Mouse (Mus musculus) forebrain, embryonic 16.5 days (tissue): ENCODE results near the gene Fgr. TPM values are rescaled to one million over a fixed set of nuclear protein-coding genes. Genes with fewer than 3 reads are reported as not detected.

Source experiments
- ATAC-seq: fragments of 200-750 bp; cut with Nextera tagmentation; 2 replicates; pipeline ENCODE4 v1.8.0; 2017; ENCODE audit warnings: mild to moderate bottlenecking, moderate library complexity
- H3K27ac ChIP-seq: fragments of 300-500 bp; sonication (generic); 2 replicates; pipeline ENCODE4 v1.5.1; 2014; ENCODE audit warnings: low read length, control low read depth
- H3K27me3 ChIP-seq: fragments of 300-500 bp; sonication (generic); replicated peaks from 2 replicates; pipeline ENCODE4 v1.6.1; 2014; ENCODE audit warnings: low read length; ENCODE audit not compliant: control insufficient read depth, insufficient read depth
- H3K36me3 ChIP-seq: fragments of 300-500 bp; sonication (generic); 2 replicates; pipeline ENCODE4 v1.6.1; 2014; ENCODE audit not compliant: control insufficient read depth, insufficient read depth
- H3K4me1 ChIP-seq: fragments of 300-500 bp; sonication (generic); replicated peaks from 2 replicates; pipeline ENCODE4 v1.6.1; 2014; ENCODE audit warnings: low read length; ENCODE audit not compliant: control insufficient read depth, insufficient read depth
- H3K4me2 ChIP-seq: fragments of 300-500 bp; sonication (generic); 2 replicates; pipeline ENCODE4 v1.6.1; 2014; ENCODE audit warnings: mild to moderate bottlenecking, low read length, control low read depth
- H3K4me3 ChIP-seq: fragments of 300-500 bp; sonication (generic); replicated peaks from 2 replicates; pipeline ENCODE4 v1.5.1; 2014; ENCODE audit warnings: mild to moderate bottlenecking, low read length, control low read depth
- H3K9ac ChIP-seq: fragments of 300-500 bp; sonication (generic); replicated peaks from 2 replicates; pipeline ENCODE4 v1.6.1; 2014; ENCODE audit warnings: low read depth, low read length, control low read depth
- H3K9me3 ChIP-seq: fragments of 300-500 bp; sonication (generic); 2 replicates; pipeline ENCODE4 v1.6.1; 2016; ENCODE audit warnings: low read length; ENCODE audit not compliant: control insufficient read depth
- WGBS: fragments of 180-500 bp; shearing (Covaris S2); extraction: QIAGEN DNeasy Blood & Tissue Kit; methylation state at CpG from one replicate; pipeline ENCODE4 v1.1.7; 2014; 5-methylcytosine and 5-hydroxymethylcytosine counted together
- polyA plus RNA-seq: library from polyadenylated mRNA; unstranded; fragments of >200 nt; fragmentation: Nextera tagmentation; extraction: Ambion mirVana; gene quantifications from 2 replicates; pipeline ENCODE4 v1.2.1, GENCODE M21; 2015

Fgr gene
- polyA plus RNA-seq, 1 experiment from 2014 or later = not detected

DNA sequence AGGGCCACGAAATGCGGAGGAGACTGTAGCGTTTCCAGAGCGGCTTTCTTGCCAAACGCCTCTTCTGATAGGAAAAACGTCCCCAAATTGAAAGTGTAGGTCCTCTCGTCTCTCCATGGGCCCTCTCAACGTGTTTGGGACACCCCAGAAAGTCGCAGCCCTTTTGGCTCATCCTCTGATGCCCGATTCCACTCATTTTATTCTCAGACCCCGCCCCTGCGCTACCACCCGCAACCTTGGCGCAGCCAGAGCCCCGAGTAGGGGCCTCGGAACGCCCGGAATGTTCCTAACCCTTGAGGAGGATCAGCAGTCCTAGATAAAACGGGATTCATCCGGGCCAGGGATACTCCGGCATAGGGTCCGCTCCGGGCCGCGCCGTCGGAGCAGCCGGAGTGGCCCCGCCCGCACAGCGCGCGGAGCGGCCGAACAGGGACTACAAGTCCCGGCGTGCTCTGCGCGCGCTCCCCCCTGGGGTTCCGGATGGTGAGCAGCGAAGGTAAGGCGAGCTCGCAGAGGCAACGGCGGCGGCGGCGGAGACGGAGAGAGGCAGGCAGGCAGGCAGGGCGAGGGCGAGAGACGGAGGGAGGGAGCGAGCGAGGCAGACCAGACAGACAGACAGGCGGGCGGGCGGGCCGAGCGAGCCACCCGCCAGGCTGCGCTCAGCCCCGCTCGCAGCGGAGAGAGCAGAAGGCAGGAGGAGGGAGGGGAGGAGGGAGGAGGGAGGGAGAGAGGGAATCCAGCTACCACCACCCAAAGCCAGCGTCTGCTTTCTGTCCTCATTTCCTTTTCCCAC is 37.3 kb downstream of the Fgr start, which contains the start of gene Ahdc1:
Gene Ahdc1, plus strand, starts transcription at position 233 of the 793 bp plus-strand sequence.
- peaks cover 40% of the 10 kb centered on the region for H3K4me1 ChIP-seq
- H3K9me3 ChIP-seq = no peaks in the 10 kb centered on the region
- no peaks in the 10 kb centered on the region for H3K36me3 ChIP-seq
- H3K9ac ChIP-seq = peak within 1 kb of the TSS; percentile 99
- peak within 1 kb of the TSS; percentile 98 for H3K27ac ChIP-seq
- H3K4me2 ChIP-seq = peak within 1 kb of the TSS; percentile 76
- peak within 1 kb of the TSS; percentile 93 for H3K4me3 ChIP-seq
- under 1% methylated on average over 66 of the region's 66 CpGs for WGBS
- ATAC-seq = peak; percentile 87
- peaks cover 13% of the 10 kb centered on the region for H3K27me3 ChIP-seq

- Histone ChIP-seq H3K4me2 (peak overlapping the region; percentile 76), H3K4me3 (peak overlapping the region; percentile 93), H3K36me3 (no peaks in the 10 kb centered on the region), H3K9me3 (no peaks in the 10 kb centered on the region), H3K9ac (peak overlapping the region; percentile 99), H3K4me1 (peaks cover 49% of the 10 kb centered on the region), H3K27ac (peak overlapping the region; percentile 98), H3K27me3 (peaks cover 13% of the 10 kb centered on the region)
- ATAC-seq = peak; percentile 3
- WGBS = under 1% methylated on average over 66 of the region's 84 CpGs
Observed at GRCm38 (mm10) chr4:133011821-133012775, 38.2 kb downstream of the Fgr start.

DNA sequence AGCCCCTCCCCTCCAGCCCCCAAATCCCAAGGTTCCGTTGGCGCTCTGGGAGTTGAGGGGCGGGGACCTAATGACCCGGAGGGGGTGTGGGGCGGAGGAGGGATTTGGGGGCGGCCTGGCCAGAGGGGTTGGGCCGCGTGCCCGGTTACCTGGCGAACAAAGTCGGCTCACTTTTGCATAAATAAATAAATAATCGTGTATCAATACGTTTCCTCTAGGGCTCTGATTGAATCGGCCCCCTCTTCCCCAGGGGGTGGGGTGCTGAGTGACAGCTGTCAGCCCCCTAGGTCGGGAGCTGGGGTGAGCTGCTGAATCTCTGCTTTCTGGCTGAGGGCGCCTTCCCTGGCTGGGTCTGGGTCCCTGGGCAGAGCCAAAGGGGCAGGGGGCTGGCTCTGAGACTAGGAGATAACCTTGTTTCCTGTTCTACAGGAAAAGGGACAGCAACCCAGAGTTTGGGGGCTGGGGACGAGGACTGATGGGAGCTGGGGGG is 38.9 kb downstream of the Fgr start:
- Histone ChIP-seq H3K36me3 (no peaks in the 10 kb centered on the region), H3K9me3 (no peaks in the 10 kb centered on the region), H3K9ac (peak overlapping the region; percentile 99), H3K27me3 (peaks cover 10% of the 10 kb centered on the region), H3K4me1 (peaks cover 56% of the 10 kb centered on the region), H3K4me3 (peak overlapping the region; percentile 93), H3K4me2 (peak overlapping the region; percentile 76), H3K27ac (peak overlapping the region; percentile 98)
- ATAC-seq = no peak
- 0% methylated on average over 14 of the region's 17 CpGs for WGBS

GRCm38 (mm10) chr4:133013266-133013891 is 39.5 kb downstream of the Fgr start:
- H3K4me3 ChIP-seq = peak overlapping the region; percentile 93
- H3K4me1 ChIP-seq = peaks cover 59% of the 10 kb centered on the region
- peak overlapping the region; percentile 99 for H3K9ac ChIP-seq
- peak; percentile 15 for ATAC-seq
- H3K36me3 ChIP-seq = no peaks in the 10 kb centered on the region
- H3K27ac ChIP-seq = peak overlapping the region; percentile 98
- peaks cover 10% of the 10 kb centered on the region for H3K27me3 ChIP-seq
- H3K9me3 ChIP-seq = no peaks in the 10 kb centered on the region
- H3K4me2 ChIP-seq = peak overlapping the region; percentile 76
- WGBS = 4% methylated on average over 16 of the region's 18 CpGs

GRCm38 (mm10) chr4:133014088-133014487 is 40.2 kb downstream of the Fgr start:
- Histone ChIP-seq H3K9me3 (no peaks in the 10 kb centered on the region), H3K9ac (peak overlapping the region; percentile 99), H3K36me3 (no peaks in the 10 kb centered on the region), H3K27me3 (peaks cover 10% of the 10 kb centered on the region), H3K27ac (peak overlapping the region; percentile 98), H3K4me2 (peak overlapping the region; percentile 76), H3K4me1 (peaks cover 60% of the 10 kb centered on the region), H3K4me3 (peak overlapping the region; percentile 93)
- no peak for ATAC-seq
- WGBS = 20% methylated on average over 5 of the region's 5 CpGs

- peak overlapping the region; percentile 76 for H3K4me2 ChIP-seq
- WGBS = 17% methylated on average over 10 of the region's 10 CpGs
- H3K9ac ChIP-seq = peak overlapping the region; percentile 18; the same call in 1 of the 2 replicates
- H3K4me1 ChIP-seq = peaks cover 68% of the 10 kb centered on the region
- no peaks in the 10 kb centered on the region for H3K9me3 ChIP-seq
- no peaks in the 10 kb centered on the region for H3K36me3 ChIP-seq
- peak overlapping the region; percentile 39 for H3K27ac ChIP-seq
- no peak for ATAC-seq
- peak overlapping the region; percentile 93 for H3K4me3 ChIP-seq
- peaks cover 6% of the 10 kb centered on the region for H3K27me3 ChIP-seq
Observed at GRCm38 (mm10) chr4:133014896-133015709, 41.2 kb downstream of the Fgr start.

DNA sequence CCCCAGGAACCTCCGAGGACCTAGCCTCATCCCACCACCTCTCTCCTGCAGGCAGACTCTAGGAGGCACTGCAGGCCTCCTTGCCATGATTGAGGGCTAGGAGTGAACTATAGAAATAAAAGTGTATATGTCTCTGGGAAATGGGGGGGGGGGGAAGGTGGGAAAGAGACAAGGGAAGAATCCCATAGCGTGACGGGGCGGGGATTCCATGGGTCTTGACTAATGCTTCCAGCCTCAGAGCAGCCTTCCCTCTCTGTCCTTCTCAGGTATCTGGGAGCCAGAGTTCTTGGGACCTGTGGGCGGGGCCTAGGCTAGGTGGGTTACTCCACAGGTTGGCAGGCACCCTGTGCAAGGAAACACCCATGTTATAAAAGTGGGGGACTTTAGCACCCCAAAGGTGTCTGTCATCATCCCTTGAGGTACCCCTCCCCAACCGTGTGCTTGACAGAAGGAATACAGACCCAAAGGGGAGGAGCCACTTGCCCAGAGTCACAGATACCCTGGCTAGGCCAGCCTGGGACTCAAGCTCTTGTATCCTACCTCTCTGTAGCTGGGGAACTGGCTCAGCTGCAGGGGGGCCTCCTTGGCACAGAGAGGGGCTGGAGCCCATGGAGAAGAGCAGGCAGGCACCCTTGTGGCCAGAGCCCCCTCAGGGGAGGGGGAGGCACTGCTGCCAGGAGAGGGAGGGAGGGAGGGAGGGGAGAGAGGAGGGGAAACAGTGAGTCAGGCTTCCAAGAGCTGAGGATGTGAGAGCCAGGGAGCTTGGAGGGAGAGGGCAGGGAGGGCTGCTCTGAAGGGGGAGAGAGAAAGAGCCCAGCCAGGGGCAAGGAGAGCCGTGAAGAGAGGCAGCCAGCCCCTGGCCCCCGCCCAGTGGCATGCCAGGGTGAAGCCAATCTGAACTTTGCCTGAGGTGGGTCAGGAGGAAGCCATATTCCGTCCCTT is 42.1 kb downstream of the Fgr start:
- peak overlapping the region; percentile 31; the same call in 1 of the 2 replicates for H3K27ac ChIP-seq
- peak overlapping the region; percentile 76 for H3K4me2 ChIP-seq
- H3K4me1 ChIP-seq = peaks cover 72% of the 10 kb centered on the region
- ATAC-seq = peak; percentile 14; the same call in 1 of the 2 replicates
- 30% methylated on average over 9 of the region's 9 CpGs for WGBS
- H3K9me3 ChIP-seq = no peaks in the 10 kb centered on the region
- no peaks in the 10 kb centered on the region; the same call in 1 of the 2 replicates for H3K27me3 ChIP-seq
- peak overlapping the region; percentile 14; the same call in 1 of the 2 replicates for H3K9ac ChIP-seq
- no peaks in the 10 kb centered on the region for H3K36me3 ChIP-seq
- 0 out of 2 replicates have a peak overlapping the region, but pooled peaks have one; percentile 3 for H3K4me3 ChIP-seq
